Mouse (Mus musculus): Measurements from ENCODE around the gene Gm3404.
"Not testable (repeated sequence)": the region's sequence is repeated elsewhere in the genome, so short reads cannot be mapped to it uniquely, and the experiment has no call there.

The Gm3404 gene

GRCm38 (mm10) chr5:146525501-146525900 lies at the start of gene Gm3404:
Gm3404 (plus strand) TSS chr5:146525801.
- in situ Hi-C loops (cut with MboI; ENCODE audit: low sequenced_read_pairs) = not testable (repeated sequence)

GRCm38 (mm10) chr5:146479564-146479963 lies 46.0 kb upstream of the Gm3404 start:
- in situ Hi-C loops (cut with MboI; ENCODE audit: low sequenced_read_pairs) = loop anchor here (10.0 kb wide), 1 partner anchor 285 kb away; no protein-coding TSS in a partner anchor

- in situ Hi-C loops (cut with MboI; ENCODE audit: low sequenced_read_pairs) = not testable (repeated sequence)
Observed at GRCm38 (mm10) chr5:146481665-146482064, 43.9 kb upstream of the Gm3404 start, which contains the start of gene Gm6408. Gm6408 (plus strand) TSS chr5:146481965.

GRCm38 (mm10) chr5:146488959-146489358 lies 36.6 kb upstream of the Gm3404 start:
- in situ Hi-C loops (cut with MboI; ENCODE audit: low sequenced_read_pairs) = not testable (repeated sequence)

DNA sequence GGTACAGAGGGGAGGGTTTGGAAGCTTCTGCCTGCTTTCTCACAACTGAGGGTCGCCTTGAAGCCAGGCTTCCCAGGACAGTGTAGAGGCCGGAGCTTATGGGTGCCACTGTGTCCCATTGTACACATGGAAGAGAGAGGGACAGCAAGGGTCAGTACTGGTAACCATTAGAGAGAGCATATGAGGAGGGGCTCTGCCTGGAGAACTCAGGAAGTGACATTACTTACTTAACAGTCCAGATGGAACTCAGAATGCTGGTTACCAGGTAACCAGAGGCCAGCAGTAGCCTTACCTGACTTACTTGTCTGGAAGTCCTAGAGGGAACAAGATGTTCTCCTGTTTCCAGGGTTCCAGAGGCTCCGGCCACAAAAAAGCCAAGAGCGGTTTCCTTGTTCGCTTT lies 34.5 kb upstream of the Gm3404 start, which contains the start of gene Gm6370:
Gene Gm6370 (plus strand): TSS at position 301 of the 400 bp plus-strand sequence.
- in situ Hi-C loops (cut with MboI; ENCODE audit: low sequenced_read_pairs) = not testable (repeated sequence)

GRCm38 (mm10) chr5:146502099-146502498 lies 23.5 kb upstream of the Gm3404 start, which contains the start of gene 4930449I24Rik:
4930449I24Rik (plus strand) TSS chr5:146502399.
- in situ Hi-C loops (cut with MboI; ENCODE audit: low sequenced_read_pairs) = not testable (repeated sequence)

- in situ Hi-C loops (cut with MboI; ENCODE audit: low sequenced_read_pairs) = not testable (repeated sequence)
Observed at GRCm38 (mm10) chr5:146513823-146514222, 11.8 kb upstream of the Gm3404 start, which contains the start of gene Gm3402. Gm3402 (plus strand) TSS chr5:146514123.

- in situ Hi-C loops (cut with MboI; ENCODE audit: low sequenced_read_pairs) = not testable (repeated sequence)
Observed at GRCm38 (mm10) chr5:146537347-146537746, 11.7 kb downstream of the Gm3404 start, which contains the start of gene Gm3409. Gm3409 (plus strand) TSS chr5:146537647.

GRCm38 (mm10) chr5:146555836-146556235 lies 30.2 kb downstream of the Gm3404 start, which contains the start of gene Gm3415:
Gm3415 (plus strand) TSS chr5:146556136.
- in situ Hi-C loops (cut with MboI; ENCODE audit: low sequenced_read_pairs) = not testable (repeated sequence)

DNA sequence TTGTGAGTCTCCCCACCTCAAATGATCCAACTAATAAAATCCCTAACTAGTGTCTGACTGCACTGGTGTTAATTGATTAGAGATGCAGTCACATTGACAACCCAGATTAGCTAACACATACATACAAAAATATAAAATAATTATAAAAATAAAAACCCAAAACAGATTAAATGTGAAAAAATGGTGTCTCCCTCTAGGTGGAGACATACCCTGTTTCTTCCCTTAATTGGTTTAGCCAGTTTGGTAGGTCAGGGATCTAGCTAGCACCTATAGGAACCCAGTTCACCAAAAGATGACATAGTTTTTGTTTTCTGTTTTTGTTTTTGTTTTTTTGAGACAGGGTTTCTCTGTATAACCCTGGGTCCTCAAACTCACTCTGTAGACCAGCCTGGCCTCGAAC lies 38.7 kb downstream of the Gm3404 start:
- in situ Hi-C loops (cut with MboI; ENCODE audit: low sequenced_read_pairs) = no loop called here

DNA sequence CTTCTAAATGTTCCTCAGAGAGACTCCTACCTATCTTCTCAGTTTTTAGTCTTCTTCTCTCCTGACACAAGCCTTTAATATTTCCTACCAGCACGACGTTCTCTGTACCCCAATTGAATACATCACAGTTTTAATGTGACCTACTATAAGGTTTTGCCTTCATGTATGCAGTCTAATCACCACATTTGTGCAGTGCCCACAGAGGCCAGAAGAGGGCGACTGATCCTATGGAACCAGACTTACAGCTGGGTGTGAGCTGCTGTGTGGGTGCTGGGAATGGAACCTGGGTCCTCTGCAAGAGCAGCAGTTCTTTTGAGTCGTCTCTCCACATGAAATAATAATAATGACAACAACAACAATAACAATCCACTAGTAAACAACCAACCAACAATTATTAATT lies 41.5 kb downstream of the Gm3404 start:
- in situ Hi-C loops (cut with MboI; ENCODE audit: low sequenced_read_pairs) = no loop called here

DNA sequence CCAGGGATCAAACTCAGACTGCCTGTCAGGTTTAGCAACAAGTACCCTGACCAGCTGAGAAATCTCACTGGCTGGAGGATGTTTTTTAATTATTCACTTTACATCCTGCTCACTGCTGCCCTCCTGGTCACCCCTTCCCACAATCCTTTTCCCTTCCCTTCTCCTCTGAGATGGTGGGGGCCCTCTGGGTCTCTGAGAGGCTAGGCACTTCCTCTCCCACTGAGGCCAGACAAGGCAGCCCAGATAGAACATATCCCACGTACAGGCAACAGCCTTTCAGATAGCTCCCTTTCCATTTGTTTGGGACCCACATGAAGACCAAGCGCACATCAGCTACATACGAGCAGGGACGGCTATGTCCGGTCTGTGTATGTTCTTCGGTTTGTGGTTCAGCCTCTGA lies 44.6 kb downstream of the Gm3404 start:
- in situ Hi-C loops (cut with MboI; ENCODE audit: low sequenced_read_pairs) = not testable (repeated sequence)

GRCm38 (mm10) chr5:146571830-146572734 lies 46.5 kb downstream of the Gm3404 start:
- in situ Hi-C loops (cut with MboI; ENCODE audit: low sequenced_read_pairs) = not testable (repeated sequence)

DNA sequence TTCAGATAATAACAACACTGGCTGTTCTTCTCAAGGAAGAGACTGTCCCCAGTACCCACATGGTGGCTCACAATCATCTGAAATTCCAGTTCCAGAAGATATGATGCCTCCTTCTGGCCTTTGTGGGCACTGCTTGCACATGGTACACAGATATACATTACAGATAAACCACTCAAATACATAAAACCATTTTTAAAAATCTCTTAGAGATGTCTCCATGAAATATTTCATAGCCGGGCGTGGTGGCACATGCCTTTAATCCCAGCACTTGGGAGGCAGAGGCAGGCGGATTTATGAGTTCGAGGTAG lies 47.1 kb downstream of the Gm3404 start:
- in situ Hi-C loops (cut with MboI; ENCODE audit: low sequenced_read_pairs) = not testable (repeated sequence)

DNA sequence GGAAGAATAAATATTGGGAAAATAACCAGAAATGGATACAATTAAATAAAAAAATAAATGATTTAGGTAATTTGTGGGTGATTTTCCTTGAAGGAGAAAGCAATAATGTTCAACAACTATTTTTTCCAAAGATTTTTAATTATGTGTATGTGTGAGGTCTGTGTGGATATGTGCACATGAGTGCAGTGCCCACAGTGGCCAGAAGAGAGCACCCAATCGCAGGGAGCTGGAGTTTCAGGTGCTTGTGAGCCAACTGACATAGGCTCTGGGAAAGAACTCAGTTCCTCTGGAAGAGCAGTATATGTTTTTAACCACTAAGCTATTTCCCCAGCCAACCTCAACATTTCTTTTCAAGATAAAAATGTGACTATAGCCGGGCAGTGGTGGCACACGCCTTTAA lies 51.1 kb downstream of the Gm3404 start:
- in situ Hi-C loops (cut with MboI; ENCODE audit: low sequenced_read_pairs) = no loop called here

All from CH12F3 (cell line).